Mouse (Mus musculus): ENCODE measurements around the gene Greb1. TPM values are rescaled to one million over a fixed set of nuclear protein-coding genes. Genes with fewer than 3 reads are reported as not detected.

Greb1 gene
- polyA plus RNA-seq, 1 experiment: not detected

GRCm38 (mm10) chr12:16653332-16654093 lies 147.2 kb downstream of the Greb1 start, which contains the start of gene Ntsr2:
Ntsr2 (plus strand) TSS chr12:16653382.
- Histone ChIP-seq H3K4me3 (ENCODE audit: insufficient read depth, low read depth, low read length) (no peak within 1 kb of the TSS; the same call in 1 of the 2 replicates), H3K27ac (replicated peaks; ENCODE audit: low read depth, low read length) (no peak within 1 kb of the TSS), H3K4me1 (ENCODE audit: control insufficient read depth, insufficient read depth, insufficient read length, low read length) (no peaks in the 10 kb centered on the region)

GRCm38 (mm10) chr12:16649819-16650218 lies 150.9 kb downstream of the Greb1 start:
- H3K27ac ChIP-seq (replicated peaks; ENCODE audit: low read depth, low read length): no peak overlapping the region

GRCm38 (mm10) chr12:16648273-16648672 lies 152.4 kb downstream of the Greb1 start:
- H3K27ac ChIP-seq (replicated peaks; ENCODE audit: low read depth, low read length): no peak overlapping the region
- no peak overlapping the region for H3K4me3 ChIP-seq (ENCODE audit: insufficient read depth, low read depth, low read length)
- 0 out of 2 replicates have a peak, but pooled peaks cover 3% of the 10 kb centered on the region for H3K4me1 ChIP-seq (ENCODE audit: control insufficient read depth, insufficient read depth, insufficient read length, low read length)

More at GRCm38 (mm10) chr12:16649819-16650218, 150.9 kb downstream of the Greb1 start:
- Histone ChIP-seq H3K4me3 (ENCODE audit: insufficient read depth, low read depth, low read length) (no peak overlapping the region), H3K4me1 (ENCODE audit: control insufficient read depth, insufficient read depth, insufficient read length, low read length) (no peaks in the 10 kb centered on the region)

GRCm38 (mm10) chr12:16646780-16647409 lies 153.8 kb downstream of the Greb1 start:
- 0 out of 2 replicates have a peak, but pooled peaks cover 3% of the 10 kb centered on the region for H3K4me1 ChIP-seq (ENCODE audit: control insufficient read depth, insufficient read depth, insufficient read length, low read length)
- H3K27ac ChIP-seq (replicated peaks; ENCODE audit: low read depth, low read length): no peak overlapping the region
- H3K4me3 ChIP-seq (ENCODE audit: insufficient read depth, low read depth, low read length): no peak overlapping the region

GRCm38 (mm10) chr12:16644698-16645097 lies 156.0 kb downstream of the Greb1 start:
- H3K4me1 ChIP-seq (ENCODE audit: control insufficient read depth, insufficient read depth, insufficient read length, low read length): 0 out of 2 replicates have a peak, but pooled peaks cover 3% of the 10 kb centered on the region
- H3K27ac ChIP-seq (replicated peaks; ENCODE audit: low read depth, low read length): no peak overlapping the region
- no peak overlapping the region for H3K4me3 ChIP-seq (ENCODE audit: insufficient read depth, low read depth, low read length)

- 0 out of 2 replicates have a peak overlapping the region, but pooled peaks have one; percentile 10 for H3K27ac ChIP-seq (replicated peaks; ENCODE audit: low read depth, low read length)
- 0 out of 2 replicates have a peak, but pooled peaks cover 3% of the 10 kb centered on the region for H3K4me1 ChIP-seq (ENCODE audit: control insufficient read depth, insufficient read depth, insufficient read length, low read length)
- H3K4me3 ChIP-seq (ENCODE audit: insufficient read depth, low read depth, low read length): no peak overlapping the region
Observed at GRCm38 (mm10) chr12:16643508-16644345, 157.0 kb downstream of the Greb1 start.

- Histone ChIP-seq H3K4me1 (ENCODE audit: control insufficient read depth, insufficient read depth, insufficient read length, low read length) (0 out of 2 replicates have a peak, but pooled peaks cover 3% of the 10 kb centered on the region), H3K4me3 (ENCODE audit: insufficient read depth, low read depth, low read length) (no peak overlapping the region), H3K27ac (replicated peaks; ENCODE audit: low read depth, low read length) (no peak overlapping the region)
Observed at GRCm38 (mm10) chr12:16642000-16642399, 158.7 kb downstream of the Greb1 start.

- Histone ChIP-seq H3K4me3 (ENCODE audit: insufficient read depth, low read depth, low read length) (no peak overlapping the region), H3K27ac (replicated peaks; ENCODE audit: low read depth, low read length) (no peak overlapping the region), H3K4me1 (ENCODE audit: control insufficient read depth, insufficient read depth, insufficient read length, low read length) (0 out of 2 replicates have a peak, but pooled peaks cover 3% of the 10 kb centered on the region)
Observed at GRCm38 (mm10) chr12:16640075-16640474, 160.6 kb downstream of the Greb1 start.

GRCm38 (mm10) chr12:16639078-16639771 lies 161.5 kb downstream of the Greb1 start:
- H3K4me3 ChIP-seq (ENCODE audit: insufficient read depth, low read depth, low read length): no peak overlapping the region
- no peak overlapping the region for H3K27ac ChIP-seq (replicated peaks; ENCODE audit: low read depth, low read length)
- H3K4me1 ChIP-seq (ENCODE audit: control insufficient read depth, insufficient read depth, insufficient read length, low read length): 0 out of 2 replicates have a peak, but pooled peaks cover 3% of the 10 kb centered on the region

- Histone ChIP-seq H3K4me3 (ENCODE audit: insufficient read depth, low read depth, low read length) (no peak overlapping the region), H3K4me1 (ENCODE audit: control insufficient read depth, insufficient read depth, insufficient read length, low read length) (peaks cover 6% of the 10 kb centered on the region; the same call in 1 of the 2 replicates), H3K27ac (replicated peaks; ENCODE audit: low read depth, low read length) (no peak overlapping the region)
Observed at GRCm38 (mm10) chr12:16635816-16636215, 164.9 kb downstream of the Greb1 start.

- no peak overlapping the region for H3K4me3 ChIP-seq (ENCODE audit: insufficient read depth, low read depth, low read length)
- H3K27ac ChIP-seq (replicated peaks; ENCODE audit: low read depth, low read length): 0 out of 2 replicates have a peak overlapping the region, but pooled peaks have one; percentile 21
- H3K4me1 ChIP-seq (ENCODE audit: control insufficient read depth, insufficient read depth, insufficient read length, low read length): peaks cover 16% of the 10 kb centered on the region
Observed at GRCm38 (mm10) chr12:16634075-16634813, 166.4 kb downstream of the Greb1 start.

GRCm38 (mm10) chr12:16633235-16633634 lies 167.5 kb downstream of the Greb1 start:
- no peak overlapping the region for H3K4me3 ChIP-seq (ENCODE audit: insufficient read depth, low read depth, low read length)
- H3K4me1 ChIP-seq (ENCODE audit: control insufficient read depth, insufficient read depth, insufficient read length, low read length): peaks cover 16% of the 10 kb centered on the region
- no peak overlapping the region for H3K27ac ChIP-seq (replicated peaks; ENCODE audit: low read depth, low read length)

- Histone ChIP-seq H3K27ac (replicated peaks; ENCODE audit: low read depth, low read length) (peak overlapping the region; percentile 41), H3K4me1 (ENCODE audit: control insufficient read depth, insufficient read depth, insufficient read length, low read length) (peaks cover 16% of the 10 kb centered on the region), H3K4me3 (ENCODE audit: insufficient read depth, low read depth, low read length) (no peak overlapping the region)
Observed at GRCm38 (mm10) chr12:16631423-16631822, 169.3 kb downstream of the Greb1 start.

- H3K4me3 ChIP-seq (ENCODE audit: insufficient read depth, low read depth, low read length): no peak overlapping the region
- H3K4me1 ChIP-seq (ENCODE audit: control insufficient read depth, insufficient read depth, insufficient read length, low read length): peaks cover 16% of the 10 kb centered on the region
- peak overlapping the region; percentile 75 for H3K27ac ChIP-seq (replicated peaks; ENCODE audit: low read depth, low read length)
Observed at GRCm38 (mm10) chr12:16630866-16631185, 169.9 kb downstream of the Greb1 start.

Measured in brown adipose tissue, adult 24 weeks (tissue).